Mouse (Mus musculus): Measurements from ENCODE around the gene Cmas.

Gene Cmas

GRCm38 (mm10) chr6:142756507-142757333 lies at the start of gene Cmas:
Cmas (plus strand) TSS chr6:142756686.
- peak; percentile 58 for DNase-seq (ENCODE audit: low spot score)

GRCm38 (mm10) chr6:142706688-142707087 lies 49.8 kb upstream of the Cmas start:
- no peak for DNase-seq (ENCODE audit: low spot score)

- DNase-seq (ENCODE audit: low spot score): no peak
Observed at GRCm38 (mm10) chr6:142708369-142708768, 48.1 kb upstream of the Cmas start.

- no peak for DNase-seq (ENCODE audit: low spot score)
Observed at GRCm38 (mm10) chr6:142710690-142711089, 45.8 kb upstream of the Cmas start.

GRCm38 (mm10) chr6:142711106-142711505 lies 45.4 kb upstream of the Cmas start:
- DNase-seq (ENCODE audit: low spot score): no peak

GRCm38 (mm10) chr6:142715026-142715425 lies 41.5 kb upstream of the Cmas start:
- DNase-seq (ENCODE audit: low spot score): no peak

- no peak for DNase-seq (ENCODE audit: low spot score)
Observed at GRCm38 (mm10) chr6:142717186-142717585, 39.3 kb upstream of the Cmas start.

- DNase-seq (ENCODE audit: low spot score): no peak
Observed at GRCm38 (mm10) chr6:142718167-142718566, 38.3 kb upstream of the Cmas start.

GRCm38 (mm10) chr6:142720641-142721040 lies 35.8 kb upstream of the Cmas start:
- DNase-seq (ENCODE audit: low spot score): no peak

- DNase-seq (ENCODE audit: low spot score): no peak
Observed at GRCm38 (mm10) chr6:142721731-142722130, 34.8 kb upstream of the Cmas start.

- DNase-seq (ENCODE audit: low spot score): no peak
Observed at GRCm38 (mm10) chr6:142726032-142726431, 30.5 kb upstream of the Cmas start.

GRCm38 (mm10) chr6:142732567-142733290 lies 23.8 kb upstream of the Cmas start:
- no peak for DNase-seq (ENCODE audit: low spot score)

GRCm38 (mm10) chr6:142735302-142736005 lies 21.0 kb upstream of the Cmas start:
- no peak for DNase-seq (ENCODE audit: low spot score)

- no peak for DNase-seq (ENCODE audit: low spot score)
Observed at GRCm38 (mm10) chr6:142738225-142738624, 18.3 kb upstream of the Cmas start.

- no peak for DNase-seq (ENCODE audit: low spot score)
Observed at GRCm38 (mm10) chr6:142738637-142739036, 17.8 kb upstream of the Cmas start.

- DNase-seq (ENCODE audit: low spot score): no peak
Observed at GRCm38 (mm10) chr6:142741763-142742162, 14.7 kb upstream of the Cmas start.

GRCm38 (mm10) chr6:142743193-142743592 lies 13.3 kb upstream of the Cmas start:
- DNase-seq (ENCODE audit: low spot score): no peak

- DNase-seq (ENCODE audit: low spot score): no peak
Observed at GRCm38 (mm10) chr6:142745484-142745883, 11.0 kb upstream of the Cmas start.

GRCm38 (mm10) chr6:142746765-142747164 lies 9.7 kb upstream of the Cmas start:
- no peak for DNase-seq (ENCODE audit: low spot score)

- no peak for DNase-seq (ENCODE audit: low spot score)
Observed at GRCm38 (mm10) chr6:142747165-142747564, 9.3 kb upstream of the Cmas start.

- no peak for DNase-seq (ENCODE audit: low spot score)
Observed at GRCm38 (mm10) chr6:142748057-142748708, 8.3 kb upstream of the Cmas start.

- DNase-seq (ENCODE audit: low spot score): no peak
Observed at GRCm38 (mm10) chr6:142751365-142751764, 5.1 kb upstream of the Cmas start.
